Mouse (Mus musculus) lung, embryonic 14.5 days (tissue): ENCODE measurements at regions not wholly inside any gene's neighbourhood (a gene's known extent, or its start where the extent isn't known, plus 50 kb on each side); places are given as distances from the start of the nearest gene placed in this dataset.

ENCODE experiments used
- ATAC-seq: fragments of 200-750 bp; cut with Nextera tagmentation; 2 replicates; pipeline ENCODE4 v1.8.0; 2017; ENCODE audit warnings: mild to moderate bottlenecking, moderate TSS enrichment, moderate library complexity; ENCODE audit not compliant: insufficient read depth
- DNase-seq: peaks from one replicate; pipeline ENCODE4 v3.0.0-alpha.2; 2015
- H3K27ac ChIP-seq: fragments of 300-500 bp; sonication (generic); 2 replicates; pipeline ENCODE4 v1.5.1; 2014; ENCODE audit warnings: low read depth, mild to moderate bottlenecking, moderate library complexity
- H3K27me3 ChIP-seq: fragments of 300-500 bp; sonication (generic); 2 replicates; pipeline ENCODE4 v1.6.1; 2014; ENCODE audit warnings: low read length, control low read depth; ENCODE audit not compliant: insufficient read depth
- H3K36me3 ChIP-seq: fragments of 300-500 bp; sonication (generic); 2 replicates; pipeline ENCODE4 v1.6.1; 2014; ENCODE audit warnings: control low read depth; ENCODE audit not compliant: insufficient read depth
- H3K4me1 ChIP-seq: fragments of 300-500 bp; sonication (generic); 2 replicates; pipeline ENCODE4 v1.6.1; 2014; ENCODE audit warnings: antibody characterized with exemption, control low read depth; ENCODE audit not compliant: insufficient read depth
- H3K4me2 ChIP-seq: fragments of 300-500 bp; sonication (generic); 2 replicates; pipeline ENCODE4 v1.6.1; 2014; ENCODE audit warnings: mild to moderate bottlenecking
- H3K4me3 ChIP-seq: fragments of 300-500 bp; sonication (generic); 2 replicates; pipeline ENCODE4 v1.5.1; 2014; ENCODE audit warnings: low read depth, low read length
- H3K9ac ChIP-seq: fragments of 300-500 bp; sonication (generic); 2 replicates; pipeline ENCODE4 v1.6.1; 2014
- H3K9me3 ChIP-seq: fragments of 300-500 bp; sonication (generic); 2 replicates; pipeline ENCODE4 v1.6.1; 2016; ENCODE audit warnings: low read depth, low read length, control low read depth
- CTCF ChIP-seq: IDR thresholded peaks from 2 replicates; pipeline ENCODE4 v1.5.1; 2016; ENCODE audit warnings: antibody characterized with exemption, low read depth
- WGBS: fragments of 180-500 bp; shearing (Covaris S2); extraction: QIAGEN DNeasy Blood & Tissue Kit; methylation state at CpG from one replicate; pipeline ENCODE4 v1.1.7; 2014; 5-methylcytosine and 5-hydroxymethylcytosine counted together

- 93% methylated on average over 12 of the region's 12 CpGs for WGBS
- no peak for TF ChIP-seq CTCF
- no peak for ATAC-seq
- peaks cover 2% of the 10 kb centered on the region; the same call in 1 of the 2 replicates for H3K4me1 ChIP-seq
- H3K4me2 ChIP-seq = no peak overlapping the region
- no peak overlapping the region for H3K4me3 ChIP-seq
- no peak overlapping the region for H3K9ac ChIP-seq
- no peaks in the 10 kb centered on the region for H3K27me3 ChIP-seq
- H3K27ac ChIP-seq = no peak overlapping the region
- no peaks in the 10 kb centered on the region for H3K9me3 ChIP-seq
- H3K36me3 ChIP-seq = no peaks in the 10 kb centered on the region
- no peak for DNase-seq
These were observed 156.8 kb upstream of the Zfp618 start for GRCm38 (mm10) chr4:62808553-62808950.

- Histone ChIP-seq H3K36me3 (no peaks in the 10 kb centered on the region), H3K4me1 (peaks cover 2% of the 10 kb centered on the region; the same call in 1 of the 2 replicates), H3K9ac (no peak overlapping the region), H3K4me3 (no peak overlapping the region), H3K27ac (no peak overlapping the region), H3K4me2 (no peak overlapping the region), H3K27me3 (no peaks in the 10 kb centered on the region), H3K9me3 (no peaks in the 10 kb centered on the region)
- ATAC-seq (no peak), DNase-seq (no peak)
- 67% methylated on average over 4 of the region's 4 CpGs for WGBS
- TF ChIP-seq CTCF = no peak
These were observed 156.3 kb upstream of the Zfp618 start for GRCm38 (mm10) chr4:62809048-62809447.

- no peak overlapping the region for H3K4me2 ChIP-seq
- TF ChIP-seq CTCF = no peak
- H3K36me3 ChIP-seq = no peaks in the 10 kb centered on the region
- WGBS = 85% methylated on average over 2 of the region's 2 CpGs
- no peak overlapping the region for H3K4me3 ChIP-seq
- H3K9me3 ChIP-seq = no peaks in the 10 kb centered on the region
- no peaks in the 10 kb centered on the region for H3K4me1 ChIP-seq
- no peaks in the 10 kb centered on the region for H3K27me3 ChIP-seq
- H3K9ac ChIP-seq = no peak overlapping the region
- no peak for DNase-seq
- H3K27ac ChIP-seq = no peak overlapping the region
- ATAC-seq = no peak
These were observed 145.5 kb upstream of the Zfp618 start for GRCm38 (mm10) chr4:62819889-62820288.

GRCm38 (mm10) chr4:62821288-62821687 lies 144.1 kb upstream of the Zfp618 start:
- ATAC-seq (no peak), DNase-seq (peak; percentile 28)
- TF ChIP-seq CTCF = no peak; the same call in 1 of the 2 replicates
- no peak overlapping the region for H3K27ac ChIP-seq
- no peak overlapping the region for H3K4me3 ChIP-seq
- H3K9me3 ChIP-seq = no peaks in the 10 kb centered on the region
- no peak overlapping the region for H3K9ac ChIP-seq
- no peaks in the 10 kb centered on the region for H3K4me1 ChIP-seq
- H3K27me3 ChIP-seq = no peaks in the 10 kb centered on the region
- WGBS = 38% methylated on average over 2 of the region's 2 CpGs
- H3K36me3 ChIP-seq = no peaks in the 10 kb centered on the region
- H3K4me2 ChIP-seq = no peak overlapping the region

- DNase-seq = peak; percentile 79
- Histone ChIP-seq H3K27ac (no peak overlapping the region), H3K27me3 (no peaks in the 10 kb centered on the region), H3K9ac (no peak overlapping the region), H3K36me3 (no peaks in the 10 kb centered on the region), H3K9me3 (no peaks in the 10 kb centered on the region), H3K4me2 (no peak overlapping the region), H3K4me1 (no peaks in the 10 kb centered on the region), H3K4me3 (no peak overlapping the region)
- 34% methylated on average over 7 of the region's 7 CpGs for WGBS
- peak; percentile 62 for TF ChIP-seq CTCF
- ATAC-seq = no peak
These were observed 142.8 kb upstream of the Zfp618 start for GRCm38 (mm10) chr4:62822568-62822967.

- no peak for ATAC-seq
- WGBS = 68% methylated on average over 7 of the region's 7 CpGs
- Histone ChIP-seq H3K4me1 (no peaks in the 10 kb centered on the region), H3K27me3 (no peaks in the 10 kb centered on the region), H3K9ac (no peak overlapping the region), H3K4me3 (no peak overlapping the region), H3K4me2 (no peak overlapping the region), H3K36me3 (no peaks in the 10 kb centered on the region), H3K9me3 (no peaks in the 10 kb centered on the region), H3K27ac (no peak overlapping the region)
- DNase-seq = no peak
- TF ChIP-seq CTCF = no peak
These were observed 142.3 kb upstream of the Zfp618 start for GRCm38 (mm10) chr4:62823082-62823481.

- no peak overlapping the region for H3K9ac ChIP-seq
- H3K36me3 ChIP-seq = no peaks in the 10 kb centered on the region
- no peak overlapping the region for H3K4me3 ChIP-seq
- H3K9me3 ChIP-seq = no peaks in the 10 kb centered on the region
- DNase-seq = no peak
- TF ChIP-seq CTCF = no peak
- H3K27me3 ChIP-seq = no peaks in the 10 kb centered on the region
- WGBS = 54% methylated on average over 9 of the region's 9 CpGs
- no peak overlapping the region for H3K4me2 ChIP-seq
- no peak for ATAC-seq
- H3K4me1 ChIP-seq = no peaks in the 10 kb centered on the region
- H3K27ac ChIP-seq = no peak overlapping the region
These were observed 141.7 kb upstream of the Zfp618 start for GRCm38 (mm10) chr4:62823555-62824250.
